Mouse (Mus musculus) G1E (cell line): Measurements from ENCODE around the gene Rabgap1.

ENCODE experiments used
- CTCF ChIP-seq: IDR thresholded peaks from 2 replicates; pipeline ENCODE4 v1.5.1; 2012; ENCODE audit warnings: low read depth, low read length, inconsistent platforms, mixed read lengths
- GATA1 ChIP-seq: IDR thresholded peaks from 2 replicates; pipeline ENCODE4 v1.6.1; 2012; ENCODE audit warnings: borderline replicate concordance, low read length, inconsistent platforms, mixed read lengths

DNA sequence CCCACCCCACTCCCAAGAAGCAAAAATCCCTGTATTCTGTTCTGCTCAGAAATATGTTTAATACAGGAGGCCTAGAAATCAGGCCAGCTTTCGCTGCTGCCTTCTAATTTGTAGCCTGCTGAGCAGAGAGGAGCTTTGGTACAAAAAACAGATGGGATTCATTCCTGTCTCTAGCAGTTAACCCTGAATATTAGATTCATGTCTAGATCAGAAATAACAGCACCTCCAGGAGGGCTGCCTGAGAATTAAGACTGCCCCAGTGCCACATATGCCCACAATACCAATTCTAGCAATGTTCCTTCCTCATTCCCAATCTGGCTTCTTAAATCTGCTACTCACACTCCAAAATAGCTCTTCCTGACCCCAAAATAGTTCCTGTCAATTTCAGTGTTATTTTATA lies 133.6 kb downstream of the Rabgap1 start:
- TF ChIP-seq CTCF (no peak), GATA1 (no peak)
